Comparison of ENCODE assay signal across 8 mouse cellular contexts in genomic region chr9:122736742-122737141, GRCm38 (mm10). TPM values are rescaled to one million over a fixed set of nuclear protein-coding genes. Genes with fewer than 3 reads are reported as not detected.
DNase-seq lines count a peak whose midpoint lies in the region.

No protein-coding gene starts in this region.

- intact Hi-C loops in heart, postnatal 25 days (cut with DNase I), result loop anchor here (2.0 to 10.0 kb wide), 6 partner anchors 98 to 516 kb away; partner anchors contain the start of genes 1110059G10Rik, Exosc7, Kif15 and Zdhhc3
- intact Hi-C loops in heart, postnatal 14 days (cut with DNase I), result loop anchor here (5.0 kb wide), 2 partner anchors 216 to 516 kb away; partner anchors contain the start of genes 1110059G10Rik and Kif15

- peak; percentile 90 for DNase-seq in heart, adult 11 months
- no peak for DNase-seq in heart, postnatal 25 days (ENCODE audit: low spot score)
- peak; percentile 44 for DNase-seq in right cerebral cortex, postnatal 14 days
- DNase-seq in right cerebral cortex, adult 18-20 months, result no peak
- DNase-seq in cerebellum, adult 18-20 months, result peak; percentile 37 to 54
- DNase-seq in heart, postnatal 14 days, result peak; percentile 39 to 75
- peak; percentile 76 for DNase-seq in lung, postnatal 14 days
- peak; percentile 46 for DNase-seq in thymus, postnatal 4 days

RNA-seq across cellular contexts. Expression of gene Topaz1, which starts 10.4 kb away (rescaled TPM):
- not detected for total RNA-seq in heart, postnatal 25 days (2021)
- total RNA-seq in heart, postnatal 14 days (2021), result not detected

Comparison
In these comparisons a context has a peak if more than half of its experiments do, and no peak if none do; other contexts are left out.
1. DNase-seq: peak in heart, adult 11 months (single experiment), right cerebral cortex, postnatal 14 days (single experiment), cerebellum, adult 18-20 months (2 of 2), heart, postnatal 14 days (2 of 2), lung, postnatal 14 days (single experiment) and thymus, postnatal 4 days (single experiment); none in heart, postnatal 25 days (single experiment) and right cerebral cortex, adult 18-20 months (single experiment).